Mouse (Mus musculus) cerebral cortex, adult 2 months (tissue): ENCODE results near the gene Grin1.

Experiments
- WGBS: fragments of 180-500 bp; shearing (Covaris S2); methylation state at CpG from one replicate; pipeline ENCODE4 v1.1.7; 2018; 5-methylcytosine and 5-hydroxymethylcytosine counted together

The Grin1 gene

DNA sequence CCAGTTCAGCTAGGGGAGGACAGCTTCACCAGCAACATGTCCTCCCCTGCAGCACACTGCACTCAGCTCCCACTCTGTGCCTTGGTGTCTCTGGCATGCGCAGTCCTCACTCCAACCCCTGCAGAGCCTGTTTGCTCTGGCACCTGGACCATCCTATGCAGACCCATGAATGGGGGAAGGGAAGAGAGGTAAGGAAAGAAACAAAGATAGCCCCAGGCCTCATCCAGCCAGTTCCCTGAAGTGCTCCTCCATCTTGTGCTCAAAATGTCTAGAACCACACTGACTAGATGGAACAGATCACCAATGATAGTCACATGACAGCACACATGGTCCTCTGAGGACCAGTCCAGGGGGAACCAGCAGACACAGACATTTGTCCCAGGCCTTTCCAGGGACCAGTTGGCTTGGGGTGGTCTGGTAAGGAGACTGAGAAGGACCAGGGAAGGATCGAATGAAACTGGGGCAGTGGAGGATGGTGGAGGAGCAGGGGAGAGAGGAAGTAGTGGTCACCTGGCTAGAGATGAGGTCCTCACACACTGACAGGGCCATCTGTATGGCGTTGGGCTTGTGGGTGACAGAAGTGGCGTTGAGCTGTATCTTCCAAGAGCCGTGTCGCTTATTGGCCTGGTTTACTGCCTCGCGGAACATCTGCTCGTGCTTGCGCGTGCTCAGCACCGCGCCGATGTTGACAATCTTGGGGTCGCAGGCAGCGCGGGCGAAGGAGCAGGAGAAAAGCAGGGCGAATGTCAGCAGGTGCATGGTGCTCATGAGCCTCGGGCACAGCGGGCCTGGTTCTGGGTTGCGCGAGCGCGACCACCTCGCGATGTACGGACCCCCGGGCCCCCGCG is 644 bp downstream of the Grin1 start:
- 3% methylated on average over 31 of the region's 31 CpGs for WGBS

DNA sequence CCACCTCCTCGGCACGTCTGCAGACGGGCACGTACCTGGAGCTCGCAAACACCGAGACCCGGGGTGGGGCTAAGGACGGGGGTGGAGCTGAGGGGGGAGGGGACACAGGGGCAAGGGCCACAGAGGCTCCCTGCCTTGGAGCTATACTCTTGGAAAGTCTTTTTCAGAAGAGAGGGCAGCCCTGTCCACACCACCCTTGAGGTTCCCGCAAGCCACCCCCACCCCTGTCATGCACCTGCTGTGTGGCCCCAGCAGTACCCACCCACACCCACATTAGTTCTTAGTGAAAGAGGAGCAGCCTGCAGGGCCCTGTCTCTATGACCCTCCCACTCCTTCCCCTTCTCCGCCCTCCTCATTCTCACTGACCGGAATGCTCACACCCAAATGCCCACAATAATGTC is 7.5 kb downstream of the Grin1 start:
- WGBS, result 9% methylated on average over 11 of the region's 11 CpGs

DNA sequence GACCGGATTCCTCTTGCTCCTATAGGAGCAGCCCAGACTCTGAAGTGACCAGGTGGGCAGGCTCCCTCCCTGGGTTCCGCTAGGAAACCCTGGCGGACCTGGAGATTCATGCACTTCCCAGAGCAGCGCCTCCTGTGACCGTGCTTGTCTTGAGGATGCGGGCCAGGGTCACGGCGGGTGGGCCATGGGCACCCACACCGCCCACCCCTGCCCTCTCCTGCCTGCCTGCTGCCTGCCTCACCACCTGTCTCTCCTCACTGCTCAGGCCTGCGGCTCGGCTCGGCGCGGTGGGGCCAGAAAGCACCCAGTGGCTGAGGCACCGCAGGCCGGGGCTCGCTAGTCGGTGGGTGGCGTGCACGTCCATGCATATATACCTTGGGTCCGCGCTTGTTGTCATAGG is 8.0 kb downstream of the Grin1 start:
- 23% methylated on average over 22 of the region's 22 CpGs for WGBS

DNA sequence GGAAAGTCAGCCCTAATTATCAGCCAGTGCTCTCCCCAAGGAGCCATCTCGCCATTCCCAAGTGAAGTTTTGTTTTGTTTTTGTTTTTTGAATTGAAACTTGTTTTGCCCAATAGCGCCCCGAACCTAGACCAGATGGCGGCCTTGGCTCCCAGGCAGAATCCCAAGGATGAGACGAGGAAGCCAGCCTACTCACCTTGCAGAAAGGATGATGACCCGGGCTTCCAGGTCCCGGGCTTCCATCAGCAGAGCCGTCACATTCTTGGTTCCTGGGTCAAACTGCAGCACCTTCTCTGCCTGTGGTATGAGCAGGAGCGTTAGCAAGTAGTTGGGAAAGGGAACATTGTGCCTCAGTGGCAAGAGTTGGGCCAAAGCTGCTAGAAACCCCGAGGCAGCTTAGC is 8.8 kb downstream of the Grin1 start:
- 51% methylated on average over 10 of the region's 10 CpGs for WGBS

GRCm38 (mm10) chr2:25305587-25306359 is 13.2 kb downstream of the Grin1 start:
- WGBS, result 42% methylated on average over 14 of the region's 14 CpGs

GRCm38 (mm10) chr2:25304657-25305541 is 14.1 kb downstream of the Grin1 start:
- WGBS, result 5% methylated on average over 45 of the region's 45 CpGs

DNA sequence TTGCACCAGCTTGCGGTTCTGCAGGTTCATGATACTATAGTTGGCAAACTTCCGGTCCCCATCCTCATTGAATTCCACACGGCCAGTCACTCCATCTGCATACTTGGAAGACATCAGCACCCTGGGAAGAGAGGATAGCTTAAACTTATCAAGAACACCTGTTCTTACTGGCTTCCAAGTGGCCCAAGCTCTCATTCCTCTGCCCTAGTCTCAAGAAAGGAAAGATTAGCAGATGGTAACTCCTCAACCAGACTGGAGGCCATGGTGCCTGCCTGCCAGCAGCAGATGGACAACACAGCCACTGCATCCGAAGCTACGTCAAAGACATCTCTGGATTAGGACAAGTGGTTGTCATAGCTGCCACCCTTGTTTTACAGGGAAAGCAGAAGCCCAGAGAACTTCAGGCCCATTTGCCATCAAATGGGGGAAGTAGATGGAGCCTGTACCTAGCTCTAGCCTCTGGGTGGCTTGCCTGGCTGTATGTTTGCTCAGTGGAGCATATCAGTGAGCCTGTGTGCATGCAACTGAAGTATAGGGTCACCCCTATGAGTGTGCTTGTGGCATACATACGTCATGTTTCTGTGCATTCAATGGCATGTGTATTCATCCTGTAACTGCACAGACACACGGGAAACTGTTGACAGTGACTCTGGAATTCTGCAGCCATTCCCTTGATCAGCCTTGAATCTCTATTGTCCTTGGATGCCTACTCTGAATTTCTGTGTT is 14.9 kb downstream of the Grin1 start:
- WGBS, result 42% methylated on average over 7 of the region's 7 CpGs

- 63% methylated on average over 3 of the region's 3 CpGs for WGBS
Measured at GRCm38 (mm10) chr2:25303452-25303851, 15.5 kb downstream of the Grin1 start.

GRCm38 (mm10) chr2:25298046-25298445 is 20.9 kb downstream of the Grin1 start:
- WGBS, result 81% methylated on average over 10 of the region's 10 CpGs

- 67% methylated on average over 8 of the region's 8 CpGs for WGBS
Measured at GRCm38 (mm10) chr2:25297093-25297492, 21.9 kb downstream of the Grin1 start.

DNA sequence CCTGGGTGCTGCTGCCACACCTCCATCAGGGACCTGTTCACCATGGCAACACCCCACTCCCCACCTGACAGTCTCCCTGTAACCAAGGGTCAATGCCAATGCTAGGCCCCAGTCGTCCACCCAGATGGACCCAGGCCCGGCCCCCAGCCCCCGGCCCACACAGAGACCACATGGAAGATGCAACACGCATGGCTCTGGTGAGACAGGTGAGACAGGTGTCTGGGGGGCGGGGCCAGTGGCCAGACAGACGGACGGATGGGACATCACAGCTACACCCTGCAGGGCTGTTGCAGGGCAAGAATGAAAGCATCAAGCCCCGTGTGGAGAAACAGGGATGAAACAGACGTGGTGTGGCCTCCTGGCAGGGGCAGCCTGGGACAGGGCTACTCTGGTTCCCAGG is 25.3 kb downstream of the Grin1 start:
- 69% methylated on average over 9 of the region's 9 CpGs for WGBS

DNA sequence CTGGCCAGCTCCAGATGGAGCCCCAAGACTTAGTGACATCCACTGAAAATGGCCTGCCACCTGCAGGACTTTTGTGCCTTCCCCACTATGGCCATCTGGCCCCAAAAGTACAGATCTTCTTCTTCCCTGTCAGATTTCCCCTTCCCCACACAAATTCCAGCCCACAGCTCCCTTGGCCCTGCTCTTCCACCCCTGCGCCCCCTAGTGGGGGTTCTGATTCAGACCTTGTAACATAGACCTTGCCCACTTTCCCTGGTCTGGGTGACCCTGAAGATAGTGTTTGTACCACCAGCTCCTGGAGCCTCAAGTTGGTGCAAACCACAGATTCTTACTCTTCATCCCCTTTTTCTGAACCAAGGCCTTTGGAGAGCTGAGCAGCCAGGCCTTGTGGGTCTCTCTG is 26.1 kb downstream of the Grin1 start:
- WGBS, result 0% methylated on average over 1 of the region's 1 CpGs

- 3% methylated on average over 43 of the region's 43 CpGs for WGBS
Measured at GRCm38 (mm10) chr2:25292054-25292544, 26.9 kb downstream of the Grin1 start.

DNA sequence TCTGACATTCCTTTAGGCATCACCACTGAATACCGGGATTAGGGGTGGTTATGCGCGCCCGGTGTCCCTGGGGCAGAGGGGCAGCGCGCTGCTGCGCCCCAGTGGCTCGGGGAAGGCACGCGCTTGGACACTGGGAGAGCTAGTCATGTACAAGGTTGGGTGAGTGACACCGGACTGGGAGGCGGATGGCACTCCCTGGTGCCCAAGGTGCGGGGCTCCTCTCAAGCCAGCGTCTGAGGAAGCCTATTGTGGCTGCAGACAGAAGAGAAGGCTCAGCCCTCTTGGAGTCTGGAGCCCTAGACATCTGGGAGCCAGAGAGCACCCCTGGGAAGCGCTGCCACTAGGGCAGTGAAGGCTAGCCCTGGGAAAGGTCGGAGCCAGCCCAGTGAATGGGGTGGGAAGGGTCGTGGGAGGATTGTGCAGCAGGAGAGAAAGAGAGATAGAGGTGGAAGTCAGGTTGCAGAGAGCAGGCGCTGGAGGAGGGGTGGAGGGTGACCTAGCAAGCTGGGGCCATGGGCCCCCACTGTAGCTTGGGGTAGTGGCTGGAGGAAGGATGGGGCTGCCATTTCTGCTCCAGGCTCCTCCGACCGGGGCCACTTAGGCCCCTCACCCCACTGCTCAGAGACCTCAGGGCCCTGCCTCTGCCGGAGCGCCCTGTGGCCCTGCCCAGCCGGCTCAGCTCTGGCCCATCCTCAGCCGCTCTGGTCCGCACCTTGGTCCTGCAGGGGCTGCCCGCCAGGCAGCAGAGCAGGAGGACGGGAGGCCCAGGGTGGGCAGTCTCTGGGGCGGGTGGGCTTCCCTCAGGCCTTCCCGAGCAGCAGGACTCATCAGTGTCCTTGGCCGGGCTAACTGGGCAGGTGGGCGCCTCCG is 27.6 kb downstream of the Grin1 start:
- 23% methylated on average over 32 of the region's 32 CpGs for WGBS

- under 1% methylated on average over 18 of the region's 18 CpGs for WGBS
Measured at GRCm38 (mm10) chr2:25290816-25291130, 28.2 kb downstream of the Grin1 start.

- WGBS, result 1% methylated on average over 54 of the region's 54 CpGs
Measured at GRCm38 (mm10) chr2:25290101-25290815, 28.7 kb downstream of the Grin1 start.

DNA sequence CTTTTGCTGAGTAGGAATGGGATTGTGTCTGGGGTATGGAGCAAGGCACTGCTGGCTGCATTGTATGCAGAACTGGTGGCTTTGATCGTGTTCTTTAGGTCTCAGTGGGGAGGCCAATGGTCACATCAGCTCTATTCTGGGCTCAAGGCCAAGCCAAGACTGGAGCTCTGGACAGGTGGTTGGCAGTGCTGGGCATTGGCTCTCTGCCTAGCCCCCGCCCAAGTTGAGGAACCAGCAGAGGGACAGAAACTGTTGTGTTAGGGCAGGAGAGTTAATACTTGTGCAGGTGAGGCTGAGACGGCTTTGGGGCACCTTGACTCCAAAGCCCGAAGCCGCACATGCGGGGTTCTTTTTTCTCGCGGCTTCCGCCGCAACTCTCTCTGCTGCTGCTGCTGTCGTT is 29.3 kb downstream of the Grin1 start, which contains the start of gene Lrrc26:
Gene Lrrc26, plus strand, starts transcription at position 265 of the 400 bp plus-strand sequence.
- WGBS, result 5% methylated on average over 11 of the region's 11 CpGs

GRCm38 (mm10) chr2:25288734-25289345 is 30.1 kb downstream of the Grin1 start:
- WGBS, result 69% methylated on average over 7 of the region's 7 CpGs
